Mouse (Mus musculus) cerebellum, postnatal 36 days (tissue): ENCODE results near the gene Xpnpep2.

Source experiments
- DNase-seq, 2 experiments: peaks; one replicate each; pipeline ENCODE4 v3.0.0; 2021 to 2022; ENCODE audit warnings: mixed read lengths in 2 of 2

Xpnpep2 gene

GRCm38 (mm10) chrX:48181844-48182243 lies 73.3 kb downstream of the Xpnpep2 start:
- no peak for DNase-seq

- DNase-seq, result no peak
Measured at GRCm38 (mm10) chrX:48184703-48185102, 76.2 kb downstream of the Xpnpep2 start.
